Mouse (Mus musculus): Measurements from ENCODE around the gene H2al2b. TPM values are rescaled to one million over a fixed set of nuclear protein-coding genes. Genes with fewer than 3 reads are reported as not detected.
"Not testable (repeated sequence)": the region's sequence is repeated elsewhere in the genome, so short reads cannot be mapped to it uniquely, and the experiment has no call there.

H2al2b gene
- not detected in 2 replicates for polyA plus RNA-seq (2012; rRNA removed)

DNA sequence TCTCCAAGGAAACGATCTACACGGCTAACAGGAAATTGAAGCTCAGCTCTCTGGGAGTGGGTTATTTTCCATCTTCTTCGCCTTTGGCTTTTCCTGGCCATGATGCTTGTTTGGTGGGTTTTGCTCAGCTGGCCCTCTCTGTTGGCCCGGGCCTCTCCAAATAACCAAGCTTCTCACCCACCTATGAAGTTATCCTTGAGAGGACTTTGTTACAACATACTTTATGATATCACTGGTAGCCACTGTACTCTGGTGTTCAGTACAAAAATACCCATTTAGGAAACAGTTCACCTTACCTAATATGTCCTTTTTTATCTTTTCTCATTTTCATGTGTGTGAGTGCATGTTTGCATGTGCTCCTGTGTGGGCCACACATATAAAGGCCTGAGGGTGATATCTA, at the start of gene H2al2b:
Gene H2al2b (minus strand): TSS at position 101 of the 400 bp plus-strand sequence.
- H3K27ac ChIP-seq (ENCODE audit: insufficient read depth, low read length); H3K4me1 ChIP-seq (ENCODE audit: control insufficient read depth, insufficient read depth, low read length); H3K4me3 ChIP-seq (replicated peaks; ENCODE audit: insufficient read depth, low read depth, low read length); DNase-seq; H3K27me3 ChIP-seq (ENCODE audit: control insufficient read depth, insufficient read depth, low read length): not testable (repeated sequence)
- WGBS: no CpG with 5 or more reads among the region's 4 CpGs

Other genes starting within 250 kb of the H2al2b start
- not detected in 2 replicates for gene H2al2c, start 121.6 kb downstream of the H2al2b start, polyA plus RNA-seq (2012; rRNA removed)
- not detected in 2 replicates for gene Sry, start 57.0 kb downstream of the H2al2b start, polyA plus RNA-seq (2012; rRNA removed)
- not detected in 2 replicates for gene Gm4064, start 75.5 kb upstream of the H2al2b start, polyA plus RNA-seq (2012; rRNA removed)
- gene Rbmy, start 110.0 kb upstream of the H2al2b start, polyA plus RNA-seq (2012; rRNA removed): not detected in 2 replicates
- gene Gm10256, start 110.0 kb upstream of the H2al2b start, polyA plus RNA-seq (2012; rRNA removed): not detected in 2 replicates
- gene Gm10352, start 180.3 kb upstream of the H2al2b start, polyA plus RNA-seq (2012; rRNA removed): not detected in 2 replicates
- not detected in 2 replicates for gene Gm29289, start 211.9 kb upstream of the H2al2b start, polyA plus RNA-seq (2012; rRNA removed)